Mouse (Mus musculus) testis, adult 2 months (tissue): ENCODE measurements at regions not wholly inside any gene's neighbourhood (a gene's known extent, or its start where the extent isn't known, plus 50 kb on each side); places are given as distances from the start of the nearest gene placed in this dataset.

ENCODE experiments used
- CTCF ChIP-seq: fragments of 200-500 bp; IDR thresholded peaks from 2 replicates; pipeline ENCODE4 v1.5.1; 2012; ENCODE audit warnings: low read depth, mild to moderate bottlenecking, inconsistent platforms, low read length, moderate library complexity; ENCODE audit not compliant: control insufficient read depth, insufficient read depth, insufficient replicate concordance
- POLR2A ChIP-seq: fragments of 200-500 bp; IDR thresholded peaks from 2 replicates; pipeline ENCODE4 v1.6.1; 2012; ENCODE audit warnings: low read depth, mild to moderate bottlenecking, inconsistent platforms, low read length, moderate library complexity; ENCODE audit not compliant: control insufficient read depth

DNA sequence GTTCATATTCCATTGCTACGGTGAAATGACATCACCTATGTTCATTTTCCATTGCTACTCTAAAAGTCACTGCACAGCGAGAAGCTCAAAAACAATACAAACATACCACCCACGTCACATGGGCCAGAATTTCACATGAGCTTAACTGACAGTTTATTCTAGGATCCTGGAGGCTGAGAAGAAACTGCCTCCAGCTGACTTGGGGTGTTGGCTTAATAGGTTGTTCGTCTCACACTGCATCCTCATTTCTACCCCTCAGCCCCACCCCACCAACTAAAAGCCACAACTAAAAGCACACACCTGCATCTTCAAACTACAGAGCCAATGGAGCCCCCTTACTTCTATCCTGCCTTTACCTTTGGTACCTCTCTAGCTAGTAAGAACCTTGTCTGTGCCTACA, 187.0 kb upstream of the Arg1 start:
- no peak for TF ChIP-seq POLR2A
- no peak for TF ChIP-seq CTCF
